Mouse (Mus musculus): ENCODE measurements around the gene Agtrap.

GRCm38 (mm10) chr4:148056246-148056645 is 31.6 kb downstream of the Agtrap start:
- TF ChIP-seq CTCF (IDR thresholded peaks at IDR 0.05; ENCODE audit: borderline replicate concordance, insufficient read depth, low read depth, low read length) (no peak), POLR2A (IDR thresholded peaks at IDR 0.05; ENCODE audit: borderline replicate concordance, insufficient read depth, low read length) (no peak)
